Mouse (Mus musculus): ENCODE data around the gene Slc25a36.

Gene Slc25a36

DNA sequence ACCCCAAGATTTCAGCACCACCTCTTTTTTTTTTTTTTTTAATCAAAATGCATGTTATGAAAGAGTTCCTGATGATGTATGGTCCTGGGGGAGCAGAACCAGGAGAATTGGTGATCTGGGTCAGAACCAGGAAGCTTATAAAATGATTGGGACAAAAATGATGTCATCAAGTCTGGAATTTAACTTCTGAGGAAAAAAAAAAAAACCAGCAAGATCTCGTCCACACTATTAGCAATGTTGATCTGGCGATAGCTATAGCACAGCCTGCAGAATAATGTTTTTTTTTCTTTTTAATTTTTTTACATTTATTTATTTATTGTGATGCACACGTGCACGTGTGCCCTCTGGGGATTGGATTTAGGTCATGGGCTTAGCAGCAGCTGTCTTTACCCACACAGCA lies 64.7 kb downstream of the Slc25a36 start:
- no peak for DNase-seq (ENCODE audit: low read depth, low spot score)

DNA sequence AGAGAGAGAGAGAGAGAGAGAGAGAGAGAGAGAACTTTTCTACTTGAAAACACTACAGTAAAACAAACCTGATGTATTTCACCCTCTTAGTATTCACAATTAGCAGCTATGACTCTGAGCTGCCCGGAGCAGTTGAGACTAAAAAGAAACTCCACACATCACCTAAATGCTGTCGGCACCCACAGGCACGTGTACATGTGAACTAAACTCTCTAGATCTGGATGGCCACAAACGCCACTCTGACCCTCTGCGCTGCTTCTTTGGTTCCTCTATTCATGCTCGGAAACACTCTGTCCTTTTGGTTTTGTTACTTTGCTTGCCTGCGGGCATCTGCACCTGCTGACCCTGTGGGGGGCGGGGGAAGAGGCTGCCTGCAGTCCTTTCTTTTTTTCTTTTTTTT lies 69.3 kb downstream of the Slc25a36 start:
- DNase-seq (ENCODE audit: low read depth, low spot score) = no peak

DNA sequence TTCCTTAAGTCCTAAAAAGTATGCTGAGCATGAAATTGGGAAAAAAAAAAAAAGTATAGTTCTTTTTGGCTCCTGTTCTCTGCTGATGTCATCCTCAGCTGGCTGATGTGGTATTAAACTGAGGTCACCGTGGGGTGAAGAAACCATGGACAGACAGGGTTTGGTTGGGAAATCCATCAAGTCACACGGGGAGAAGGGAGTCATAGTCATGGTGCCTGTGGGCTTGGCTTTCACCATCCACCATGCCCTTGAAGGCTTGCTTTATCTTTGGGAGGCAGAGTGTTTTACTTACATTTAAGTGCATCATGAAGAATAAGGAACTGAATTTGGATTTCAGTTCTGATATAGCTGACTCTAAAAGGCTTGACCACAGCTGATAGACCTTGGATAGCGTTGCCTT lies 72.9 kb downstream of the Slc25a36 start:
- DNase-seq (ENCODE audit: low read depth, low spot score) = no peak

- no peak for DNase-seq (ENCODE audit: low read depth, low spot score)
These were observed 74.3 kb downstream of the Slc25a36 start for GRCm38 (mm10) chr9:97036656-97037055.

DNA sequence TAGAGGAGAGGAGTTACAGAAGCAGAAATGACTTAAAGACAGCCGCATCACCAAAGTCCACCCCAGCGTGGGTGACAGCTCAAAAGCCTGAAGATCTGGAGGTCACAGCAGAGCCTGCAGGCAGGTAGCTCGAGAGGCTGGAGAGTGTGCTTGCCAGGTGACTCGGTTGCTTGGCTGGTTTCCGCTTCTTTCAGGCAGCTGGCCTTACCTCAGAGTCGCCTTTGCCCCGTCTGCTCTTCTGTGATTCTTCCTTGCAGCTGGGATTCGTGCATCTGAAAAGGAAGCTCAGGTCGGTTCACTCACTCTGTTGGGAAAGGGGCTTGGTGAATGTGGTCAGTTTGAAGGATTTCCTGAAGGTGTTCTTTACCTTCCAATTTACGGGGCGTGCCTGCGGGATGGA lies 83.6 kb downstream of the Slc25a36 start:
- DNase-seq (ENCODE audit: low read depth, low spot score) = no peak

DNA sequence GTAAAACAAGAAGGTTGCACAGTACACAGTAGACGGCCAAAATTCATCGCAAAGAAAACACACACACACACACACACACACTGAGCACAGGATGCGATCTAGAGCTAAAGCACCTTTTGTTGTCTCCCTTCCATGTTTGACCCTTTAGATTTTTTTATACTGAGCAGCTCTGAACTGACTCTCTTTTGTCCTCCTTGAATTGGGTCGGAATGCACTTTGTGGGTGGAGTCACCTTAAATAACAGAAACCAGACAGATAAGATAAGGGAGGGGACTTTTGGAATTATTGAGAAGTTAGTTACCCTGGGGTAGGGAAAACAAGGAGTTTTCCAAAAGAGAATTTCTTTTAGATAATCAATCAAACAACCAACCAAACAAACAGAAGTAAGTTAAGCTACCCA lies 85.0 kb downstream of the Slc25a36 start:
- DNase-seq (ENCODE audit: low read depth, low spot score) = no peak

Data from retina, postnatal 7 days (tissue).